Mouse (Mus musculus) myocyte (in vitro differentiated cells): ENCODE measurements at regions not wholly inside any gene's neighbourhood (a gene's known extent, or its start where the extent isn't known, plus 50 kb on each side); places are given as distances from the start of the nearest gene placed in this dataset.

Source experiments
- H3K27me3 ChIP-seq: one replicate; pipeline ENCODE4 v1.6.1; 2011; ENCODE audit not compliant: control insufficient read depth, insufficient read depth, insufficient read length
- H3K36me3 ChIP-seq: one replicate; pipeline ENCODE4 v1.6.1; 2011; ENCODE audit not compliant: control insufficient read depth, insufficient read depth
- H3K4me2 ChIP-seq: one replicate; pipeline ENCODE4 v1.6.1; 2011; ENCODE audit warnings: low read depth, control low read depth
- H3K4me3 ChIP-seq: one replicate; pipeline ENCODE4 v1.5.1; 2011; ENCODE audit warnings: mild to moderate bottlenecking, control low read depth, moderate library complexity
- H3K79me2 ChIP-seq: one replicate; pipeline ENCODE4 v1.6.1; 2011; ENCODE audit not compliant: control insufficient read depth, insufficient read depth
- H3ac ChIP-seq: one replicate; pipeline ENCODE4 v1.6.1; 2011; ENCODE audit not compliant: control insufficient read depth, insufficient read length
- CEBPB ChIP-seq: IDR thresholded peaks from 2 replicates; pipeline ENCODE4 v1.6.1; 2011; ENCODE audit warnings: mild to moderate bottlenecking, moderate library complexity; ENCODE audit not compliant: poor library complexity, insufficient read depth, severe bottlenecking
- E2F4 ChIP-seq: IDR thresholded peaks from one replicate; pipeline ENCODE4 v1.6.1; 2011; ENCODE audit warnings: mild to moderate bottlenecking, control low read depth, moderate library complexity; ENCODE audit not compliant: insufficient read depth
- MAX ChIP-seq: IDR thresholded peaks from one replicate; pipeline ENCODE4 v1.6.1; 2011; ENCODE audit warnings: low read depth, mild to moderate bottlenecking, control low read depth
- MYOD1 ChIP-seq, 3 experiments: IDR thresholded peaks; one replicate each; pipeline ENCODE4 v1.6.1; 2011; ENCODE audit warnings: control low read depth in 2 of 3, low read depth in 2 of 3, mild to moderate bottlenecking in 2 of 3, moderate library complexity in 1 of 3; ENCODE audit not compliant: insufficient read length in 2 of 3, control insufficient read depth in 1 of 3
- MYOG ChIP-seq, 3 experiments: IDR thresholded peaks; one replicate each; pipeline ENCODE4 v1.6.1; 2011; ENCODE audit warnings: control low read depth in 2 of 3, low read depth in 2 of 3, mild to moderate bottlenecking in 2 of 3; ENCODE audit not compliant: insufficient read length in 2 of 3, control insufficient read depth in 1 of 3, insufficient read depth in 1 of 3
- POLR2A ChIP-seq: IDR thresholded peaks from one replicate; pipeline ENCODE4 v1.6.1; 2011; ENCODE audit warnings: low read depth, mild to moderate bottlenecking, control low read depth, moderate library complexity; ENCODE audit not compliant: insufficient read length
- POLR2AphosphoS2 ChIP-seq: IDR thresholded peaks from one replicate; pipeline ENCODE4 v1.6.1; 2011; ENCODE audit warnings: low read depth, control low read depth; ENCODE audit not compliant: insufficient read length
- REST ChIP-seq: IDR thresholded peaks from one replicate; pipeline ENCODE4 v1.6.1; 2011; ENCODE audit warnings: mild to moderate bottlenecking, control low read depth, moderate library complexity; ENCODE audit not compliant: insufficient read depth, insufficient read length
- SRF ChIP-seq: IDR thresholded peaks from one replicate; pipeline ENCODE4 v1.6.1; 2011; ENCODE audit warnings: low read depth; ENCODE audit not compliant: control insufficient read depth, insufficient read length
- TCF12 ChIP-seq: IDR thresholded peaks from one replicate; pipeline ENCODE4 v1.6.1; 2011; ENCODE audit warnings: mild to moderate bottlenecking, control low read depth; ENCODE audit not compliant: poor library complexity, insufficient read depth, severe bottlenecking
- TCF3 ChIP-seq: IDR thresholded peaks from one replicate; pipeline ENCODE4 v1.6.1; 2011; ENCODE audit warnings: low read depth, control low read depth; ENCODE audit not compliant: insufficient read length
- USF1 ChIP-seq: IDR thresholded peaks from one replicate; pipeline ENCODE4 v1.6.1; 2011; ENCODE audit warnings: low read depth, mild to moderate bottlenecking, control low read depth, moderate library complexity

- no peaks in the 10 kb centered on the region for H3K79me2 ChIP-seq
- no peak overlapping the region for H3ac ChIP-seq
- H3K36me3 ChIP-seq = no peaks in the 10 kb centered on the region
- no peak for TF ChIP-seq POLR2A
- TF ChIP-seq MYOG (IDR thresholded peaks at IDR 0.05; ENCODE audit: control insufficient read depth in 1 of 3, insufficient read depth in 1 of 3, insufficient read length in 2 of 3, low read depth in 2 of 3) = no peak
- no peak overlapping the region for H3K4me3 ChIP-seq
- no peak overlapping the region for H3K4me2 ChIP-seq
- no peaks in the 10 kb centered on the region for H3K27me3 ChIP-seq
Observed at GRCm38 (mm10) chr8:96174996-96175395, 286.6 kb upstream of the Got2 start.

GRCm38 (mm10) chr8:96164933-96165332 lies 276.6 kb upstream of the Got2 start:
- Histone ChIP-seq H3K27me3 (no peaks in the 10 kb centered on the region), H3K4me2 (no peak overlapping the region)
- no peak for TF ChIP-seq USF1
- TF ChIP-seq REST = no peak
- no peak for TF ChIP-seq MYOD1 (IDR thresholded peaks at IDR 0.05; ENCODE audit: control insufficient read depth in 1 of 3, insufficient read length in 2 of 3, low read depth in 2 of 3)
- TF ChIP-seq MAX = no peak
- no peak for TF ChIP-seq TCF3

GRCm38 (mm10) chr8:96159899-96160298 lies 271.6 kb upstream of the Got2 start:
- Histone ChIP-seq H3ac (no peak overlapping the region), H3K4me3 (no peak overlapping the region), H3K27me3 (no peaks in the 10 kb centered on the region), H3K36me3 (no peaks in the 10 kb centered on the region), H3K4me2 (no peak overlapping the region), H3K79me2 (no peaks in the 10 kb centered on the region)
- TF ChIP-seq TCF12 (no peak), TCF3 (no peak), SRF (no peak), MAX (no peak), CEBPB (no peak)

More at GRCm38 (mm10) chr8:96164933-96165332, 276.6 kb upstream of the Got2 start:
- H3ac ChIP-seq = no peak overlapping the region
- H3K4me3 ChIP-seq = no peak overlapping the region
- H3K36me3 ChIP-seq = no peaks in the 10 kb centered on the region
- no peaks in the 10 kb centered on the region for H3K79me2 ChIP-seq

- TF ChIP-seq MAX = no peak
- TF ChIP-seq POLR2AphosphoS2 = no peak
- TF ChIP-seq TCF12 = no peak
- TF ChIP-seq TCF3 = no peak
- TF ChIP-seq REST = no peak
- no peak for TF ChIP-seq SRF
- no peak for TF ChIP-seq MYOD1 (IDR thresholded peaks at IDR 0.05; ENCODE audit: control insufficient read depth in 1 of 3, insufficient read length in 2 of 3, low read depth in 2 of 3)
- TF ChIP-seq USF1 = no peak
- no peak for TF ChIP-seq E2F4
- no peak for TF ChIP-seq MYOG (IDR thresholded peaks at IDR 0.05; ENCODE audit: control insufficient read depth in 1 of 3, insufficient read depth in 1 of 3, insufficient read length in 2 of 3, low read depth in 2 of 3)
- TF ChIP-seq CEBPB = no peak
- no peak for TF ChIP-seq POLR2A
- Histone ChIP-seq H3K4me3 (no peak overlapping the region), H3K36me3 (no peaks in the 10 kb centered on the region), H3K79me2 (no peaks in the 10 kb centered on the region), H3K4me2 (no peak overlapping the region), H3K27me3 (no peaks in the 10 kb centered on the region), H3ac (no peak overlapping the region)
Observed at GRCm38 (mm10) chr8:96152496-96153250, 264.3 kb upstream of the Got2 start.

GRCm38 (mm10) chr8:96152056-96152455 lies 263.7 kb upstream of the Got2 start:
- Histone ChIP-seq H3K79me2 (no peaks in the 10 kb centered on the region), H3ac (no peak overlapping the region), H3K4me2 (no peak overlapping the region)

More at GRCm38 (mm10) chr8:96152056-96152455, 263.7 kb upstream of the Got2 start:
- TF ChIP-seq CEBPB (no peak), TCF12 (no peak), TCF3 (no peak), POLR2A (no peak), POLR2AphosphoS2 (no peak), USF1 (no peak), MYOD1 (IDR thresholded peaks at IDR 0.05; ENCODE audit: control insufficient read depth in 1 of 3, insufficient read length in 2 of 3, low read depth in 2 of 3) (no peak), REST (no peak), MAX (no peak), E2F4 (no peak)
- no peaks in the 10 kb centered on the region for H3K36me3 ChIP-seq
- H3K27me3 ChIP-seq = no peaks in the 10 kb centered on the region
- no peak overlapping the region for H3K4me3 ChIP-seq
